ENCODE assay signal across 17 mouse cellular contexts in the genomic region with DNA sequence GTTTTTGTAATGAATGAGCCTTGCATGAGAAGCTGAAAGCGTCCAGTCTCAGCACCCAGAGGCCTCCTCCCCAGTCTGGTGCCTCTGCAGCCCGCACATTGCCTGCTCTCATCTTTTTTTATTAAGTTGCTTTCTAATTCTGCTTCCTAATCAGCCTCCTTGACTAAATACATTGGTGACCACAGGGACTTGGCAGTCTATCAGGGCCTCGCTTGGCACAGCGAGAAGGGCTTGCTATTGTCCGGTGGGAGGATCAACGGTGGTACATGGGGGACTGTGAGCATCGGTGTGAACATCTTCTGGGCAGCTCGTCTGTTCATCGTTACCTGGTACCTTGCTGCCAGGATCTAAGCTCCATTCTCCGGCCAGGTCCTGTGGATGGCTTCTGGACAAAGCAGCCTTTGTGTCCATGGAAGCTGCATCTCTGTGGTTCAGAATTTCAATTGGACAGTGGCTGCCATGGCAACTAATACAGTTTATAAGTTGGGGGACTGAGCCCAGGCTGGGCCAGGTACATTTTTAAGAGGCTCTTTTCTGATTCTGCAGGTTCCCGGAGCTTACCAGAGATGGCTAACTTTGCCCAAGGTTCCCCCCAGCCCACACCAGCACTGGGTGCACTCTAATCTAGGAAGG. TPM values are rescaled to one million over a fixed set of nuclear protein-coding genes. Genes with fewer than 3 reads are reported as not detected.
A peak's percentile ranks its signal among the peaks of the same experiment; 100 is the strongest.
DNase-seq lines count a peak whose midpoint lies in the region; ATAC-seq and TF ChIP-seq lines count a peak whose summit lies in the region.
"Had no signal": no experiment of that assay in that cellular context is flagged by ENCODE, and none has a peak within 500 bp of the region (broad histone marks: within the 10 kb centered on the region; RNA-seq: fewer than 3 reads in every experiment).

No protein-coding gene starts in this region.

- DNase-seq in forebrain, postnatal 0 days = peak; percentile 64
- DNase-seq in forebrain, embryonic 11.5 days (ENCODE audit: low spot score) = no peak
- DNase-seq in left cerebral cortex, postnatal 4 days = peak; percentile 57
- DNase-seq in left cerebral cortex, adult 9 months (ENCODE audit: low spot score in 2 of 2) = no peak
- peak; percentile 73 for DNase-seq in brain, embryonic 14.5 days (ENCODE audit: low read depth)
- DNase-seq: gastrocnemius, postnatal 14 days; thymus, postnatal 4 days had no signal

- H3K4me3 ChIP-seq in forebrain, postnatal 0 days (ENCODE audit: low read depth, low read length) = no peak overlapping the region
- H3K4me3 ChIP-seq in forebrain, embryonic 11.5 days (ENCODE audit: low read depth, low read length) = no peak overlapping the region
- H3K4me3 ChIP-seq in hindbrain, embryonic 16.5 days (ENCODE audit: low read length) = no peak overlapping the region
- no peak overlapping the region for H3K4me3 ChIP-seq in kidney, embryonic 14.5 days (ENCODE audit: low read length)
- H3K4me3 ChIP-seq: left cerebral cortex, adult 2 months; limb, embryonic 13.5 days had no signal

- no peak overlapping the region for H3K4me2 ChIP-seq in forebrain, postnatal 0 days (ENCODE audit: low read depth)
- no peak overlapping the region for H3K4me2 ChIP-seq in forebrain, embryonic 11.5 days (ENCODE audit: low read depth, low read length, severe bottlenecking)
- H3K4me2 ChIP-seq in hindbrain, embryonic 16.5 days (ENCODE audit: low read length) = no peak overlapping the region
- H3K4me2 ChIP-seq in kidney, embryonic 14.5 days (replicated peaks; ENCODE audit: low read depth, low read length) = no peak overlapping the region
- H3K4me2 ChIP-seq: limb, embryonic 13.5 days had no signal

- H3K4me1 ChIP-seq in forebrain, postnatal 0 days (ENCODE audit: insufficient read depth) = peaks cover under 1% of the 10 kb centered on the region; the same call in 1 of the 2 replicates
- peaks cover 3% of the 10 kb centered on the region; the same call in 1 of the 2 replicates for H3K4me1 ChIP-seq in forebrain, embryonic 11.5 days (replicated peaks; ENCODE audit: control insufficient read depth, insufficient read depth, low read length)
- H3K4me1 ChIP-seq in hindbrain, embryonic 16.5 days (ENCODE audit: control insufficient read depth, insufficient read depth, low read depth, low read length) = peaks cover 13% of the 10 kb centered on the region; the same call in 1 of the 2 replicates
- no peaks in the 10 kb centered on the region for H3K4me1 ChIP-seq in kidney, embryonic 14.5 days (ENCODE audit: control insufficient read depth, insufficient read depth, low read length)

- H3K27me3 ChIP-seq in forebrain, postnatal 0 days (ENCODE audit: insufficient read depth, low read length) = no peaks in the 10 kb centered on the region
- no peaks in the 10 kb centered on the region for H3K27me3 ChIP-seq in forebrain, embryonic 11.5 days (ENCODE audit: control insufficient read depth, insufficient read depth, low read length)
- H3K27me3 ChIP-seq in hindbrain, embryonic 16.5 days (replicated peaks; ENCODE audit: control insufficient read depth, insufficient read depth, low read length) = no peaks in the 10 kb centered on the region
- no peaks in the 10 kb centered on the region for H3K27me3 ChIP-seq in kidney, embryonic 14.5 days (ENCODE audit: control insufficient read depth, insufficient read depth, low read length)

- H3K36me3 ChIP-seq in forebrain, postnatal 0 days (ENCODE audit: insufficient read depth) = no peaks in the 10 kb centered on the region
- no peaks in the 10 kb centered on the region for H3K36me3 ChIP-seq in forebrain, embryonic 11.5 days (ENCODE audit: control insufficient read depth, insufficient read depth, low read length)
- no peaks in the 10 kb centered on the region for H3K36me3 ChIP-seq in hindbrain, embryonic 16.5 days (ENCODE audit: control insufficient read depth, insufficient read depth, low read length)
- no peaks in the 10 kb centered on the region for H3K36me3 ChIP-seq in kidney, embryonic 14.5 days (ENCODE audit: control insufficient read depth, insufficient read depth, low read length)
- H3K36me3 ChIP-seq: G1E; limb, embryonic 13.5 days had no signal

- no peak overlapping the region for H3K9ac ChIP-seq in forebrain, postnatal 0 days
- H3K9ac ChIP-seq in forebrain, embryonic 11.5 days (ENCODE audit: low read length) = no peak overlapping the region
- H3K9ac ChIP-seq in hindbrain, embryonic 16.5 days (ENCODE audit: low read depth, low read length) = 0 out of 2 replicates have a peak overlapping the region, but pooled peaks have one; percentile 4
- no peak overlapping the region for H3K9ac ChIP-seq in kidney, embryonic 14.5 days (ENCODE audit: low read depth, low read length)
- H3K9ac ChIP-seq: limb, embryonic 13.5 days; liver, embryonic 14.5 days had no signal

- WGBS in forebrain, postnatal 0 days = 28% methylated on average over 11 of the region's 11 CpGs
- 67% methylated on average over 11 of the region's 11 CpGs for WGBS in forebrain, embryonic 11.5 days
- WGBS in hindbrain, embryonic 16.5 days = 44% methylated on average over 11 of the region's 11 CpGs
- 86% methylated on average over 11 of the region's 11 CpGs for WGBS in kidney, embryonic 14.5 days

- no peaks in the 10 kb centered on the region for H3K9me3 ChIP-seq in forebrain, postnatal 0 days (ENCODE audit: low read length)
- H3K9me3 ChIP-seq in forebrain, embryonic 11.5 days (ENCODE audit: control insufficient read depth, low read length) = no peaks in the 10 kb centered on the region
- H3K9me3 ChIP-seq in hindbrain, embryonic 16.5 days (ENCODE audit: control insufficient read depth, low read length) = no peaks in the 10 kb centered on the region
- H3K9me3 ChIP-seq in kidney, embryonic 14.5 days (ENCODE audit: control insufficient read depth, low read length) = no peaks in the 10 kb centered on the region
- H3K9me3 ChIP-seq: limb, embryonic 13.5 days had no signal

- peak overlapping the region; percentile 16 for H3K27ac ChIP-seq in forebrain, postnatal 0 days (ENCODE audit: low read depth, low read length)
- no peak overlapping the region for H3K27ac ChIP-seq in forebrain, embryonic 11.5 days (ENCODE audit: low read depth, low read length)
- H3K27ac ChIP-seq in hindbrain, embryonic 16.5 days (ENCODE audit: low read depth, low read length) = peak overlapping the region; percentile 51
- no peak overlapping the region for H3K27ac ChIP-seq in kidney, embryonic 14.5 days (ENCODE audit: low read depth, low read length)
- H3K27ac ChIP-seq: left cerebral cortex, adult 2 months; limb, embryonic 13.5 days; liver, embryonic 14.5 days had no signal

- TF ChIP-seq CTCF in forebrain, postnatal 0 days (IDR thresholded peaks at IDR 0.05; ENCODE audit: low read depth) = no peak
- no peak for TF ChIP-seq CTCF in brain, embryonic 14.5 days (IDR thresholded peaks at IDR 0.05; ENCODE audit: borderline replicate concordance, extremely low read depth, insufficient read depth, insufficient read length)

- peak; percentile 79 for ATAC-seq in forebrain, postnatal 0 days
- no peak for ATAC-seq in forebrain, embryonic 11.5 days (replicated peaks; ENCODE audit: low FRiP score)
- peak; percentile 79 for ATAC-seq in hindbrain, embryonic 16.5 days
- ATAC-seq in kidney, embryonic 14.5 days (ENCODE audit: low FRiP score, low TSS enrichment) = no peak
- ATAC-seq: CD4-positive, CD25-positive, alpha-beta regulatory T cell, adult 4 months had no signal

- TF ChIP-seq POLR2A in brain, embryonic 14.5 days (IDR thresholded peaks at IDR 0.05; ENCODE audit: borderline replicate concordance, extremely low read depth, insufficient read depth, insufficient read length, poor library complexity, severe bottlenecking) = no peak

- intact Hi-C loops in left cerebral cortex, postnatal 4 days (cut with DNase I) = no loop called here

RNA-seq across cellular contexts. Expression of gene Calb2, which starts 14.8 kb away (rescaled TPM):
- 133 TPM in 2 replicates for total RNA-seq in forebrain, postnatal 0 days (2014; rRNA removed)
- polyA plus RNA-seq in forebrain, postnatal 0 days (2015; fragmentation: Nextera tagmentation; extraction: Ambion mirVana) = 177 and 286 TPM in 2 replicates
- 29.0 and 29.4 TPM in 2 replicates for polyA plus RNA-seq in forebrain, embryonic 11.5 days (2014; fragmentation: Nextera tagmentation; extraction: Ambion mirVana)
- 10 to 100 TPM; 25.8 to 44.1 TPM for total RNA-seq in left cerebral cortex, postnatal 4 days (2021)
- 40.6 and 45.5 TPM in 2 replicates for polyA plus RNA-seq in brain, embryonic 14.5 days (2012; rRNA removed)
- 117 and 144 TPM in 2 replicates for polyA plus RNA-seq in hindbrain, embryonic 16.5 days (2015; fragmentation: Nextera tagmentation; extraction: Ambion mirVana)
- 0.13 TPM in 1 of 2 replicates, not detected in the other for polyA plus RNA-seq in kidney, embryonic 14.5 days (2014; fragmentation: Nextera tagmentation; extraction: Ambion mirVana)
- total RNA-seq: G1E; heart, adult 8-10 months; megakaryocyte progenitor cell, adult 5-6 weeks; neutrophil, adult 5-6 weeks had no signal
- polyA plus RNA-seq: CD4-positive, CD25-positive, alpha-beta regulatory T cell, adult 4 months; G1E; liver, embryonic 14.5 days had no signal

RNA-seq across cellular contexts. Expression of gene Cmtr2, which starts 32.6 kb away (rescaled TPM):
- total RNA-seq in forebrain, postnatal 0 days (2014; rRNA removed) = 21.9 and 24.9 TPM in 2 replicates
- 9.1 and 9.3 TPM in 2 replicates for polyA plus RNA-seq in forebrain, postnatal 0 days (2015; fragmentation: Nextera tagmentation; extraction: Ambion mirVana)
- 10.4 and 12.1 TPM in 2 replicates for polyA plus RNA-seq in forebrain, embryonic 11.5 days (2014; fragmentation: Nextera tagmentation; extraction: Ambion mirVana)
- 1 to 10 TPM; 8.1 to 8.6 TPM for total RNA-seq in left cerebral cortex, postnatal 4 days (2021)
- polyA plus RNA-seq in brain, embryonic 14.5 days (2012; rRNA removed) = 13.2 and 13.3 TPM in 2 replicates
- 8.8 and 10.4 TPM in 2 replicates for polyA plus RNA-seq in hindbrain, embryonic 16.5 days (2015; fragmentation: Nextera tagmentation; extraction: Ambion mirVana)
- polyA plus RNA-seq in kidney, embryonic 14.5 days (2014; fragmentation: Nextera tagmentation; extraction: Ambion mirVana) = 6.2 and 11.1 TPM in 2 replicates

Comparison
In these comparisons a context has a peak if more than half of its experiments do, and no peak if none do; other contexts are left out.
1. ATAC-seq: peak in forebrain, postnatal 0 days (single experiment) and hindbrain, embryonic 16.5 days (single experiment); none in forebrain, embryonic 11.5 days (single experiment) and kidney, embryonic 14.5 days (single experiment).
2. DNase-seq: peak in forebrain, postnatal 0 days (single experiment), left cerebral cortex, postnatal 4 days (single experiment) and brain, embryonic 14.5 days (single experiment); none in forebrain, embryonic 11.5 days (single experiment) and left cerebral cortex, adult 9 months (0 of 2).
3. H3K27ac ChIP-seq: peak in forebrain, postnatal 0 days (single experiment) and hindbrain, embryonic 16.5 days (single experiment); none in forebrain, embryonic 11.5 days (single experiment) and kidney, embryonic 14.5 days (single experiment).
4. RNA of gene Calb2, which starts 14.8 kb away (polyA plus RNA-seq): 177 to 286 TPM in forebrain, postnatal 0 days, 117 to 144 TPM in hindbrain, embryonic 16.5 days, 40.6 to 45.5 TPM in brain, embryonic 14.5 days and 29.0 to 29.4 TPM in forebrain, embryonic 11.5 days; 0.13 TPM in kidney, embryonic 14.5 days; every median in the first group is over 10 times any median in the second.